Mouse (Mus musculus) C2C12 (cell line): Measurements from ENCODE around the gene Lonp2.

Experiments used
- CEBPB ChIP-seq: IDR thresholded peaks from one replicate; pipeline ENCODE4 v1.6.1; 2011; ENCODE audit warnings: low read depth, mild to moderate bottlenecking, control low read depth, moderate library complexity
- CTCF ChIP-seq: IDR thresholded peaks from one replicate; pipeline ENCODE4 v1.5.1; 2011; ENCODE audit not compliant: control insufficient read depth, insufficient read depth, insufficient read length
- FOSL1 ChIP-seq: IDR thresholded peaks from one replicate; pipeline ENCODE4 v1.8.0; 2011; ENCODE audit warnings: mild to moderate bottlenecking, low read length; ENCODE audit not compliant: poor library complexity, insufficient read depth, severe bottlenecking
- MAX ChIP-seq: IDR thresholded peaks from one replicate; pipeline ENCODE4 v1.6.1; 2011; ENCODE audit warnings: mild to moderate bottlenecking, control low read depth
- MYOD1 ChIP-seq: IDR thresholded peaks from one replicate; pipeline ENCODE4 v1.6.1; 2011; ENCODE audit warnings: low read depth; ENCODE audit not compliant: control insufficient read depth, insufficient read length
- USF1 ChIP-seq: IDR thresholded peaks from one replicate; pipeline ENCODE4 v1.6.1; 2011; ENCODE audit warnings: low read depth, mild to moderate bottlenecking, control low read depth, moderate library complexity

- TF ChIP-seq CTCF: no peak
- no peak for TF ChIP-seq MAX
- TF ChIP-seq FOSL1: no peak
- TF ChIP-seq CEBPB: no peak
- no peak for TF ChIP-seq MYOD1
- no peak for TF ChIP-seq USF1
Observed at GRCm38 (mm10) chr8:86730860-86731259, 107.0 kb downstream of the Lonp2 start.
